Mouse (Mus musculus) embryonic fibroblast, embryonic 13.5 days (primary cell): ENCODE measurements around the gene Kansl1.

Experiments
- CTCF ChIP-seq: IDR thresholded peaks from 2 replicates; pipeline ENCODE4 v1.5.1; 2011; ENCODE audit warnings: mild to moderate bottlenecking, control low read depth, low read length, moderate library complexity, borderline replicate concordance; ENCODE audit not compliant: insufficient read depth
- POLR2A ChIP-seq: IDR thresholded peaks from 2 replicates; pipeline ENCODE4 v1.6.1; 2011; ENCODE audit warnings: low read depth, mild to moderate bottlenecking, control low read depth, low read length, moderate library complexity

- TF ChIP-seq CTCF (no peak), POLR2A (no peak)
Observed at GRCm38 (mm10) chr11:104387284-104387683, 81.4 kb downstream of the Kansl1 start.
